Mouse (Mus musculus) CD8-positive naive resting alpha-beta T cell, adult 57 days (primary cell): ENCODE results near the gene Snrpe. TPM values are rescaled to one million over a fixed set of nuclear protein-coding genes. Genes with fewer than 3 reads are reported as not detected.

ENCODE experiments used
- total RNA-seq: library from RNA; stranded (reverse); gene quantifications from one replicate; pipeline ENCODE4 v1.2.4, GENCODE M21; 2023

Snrpe gene
- 175 TPM for total RNA-seq

DNA sequence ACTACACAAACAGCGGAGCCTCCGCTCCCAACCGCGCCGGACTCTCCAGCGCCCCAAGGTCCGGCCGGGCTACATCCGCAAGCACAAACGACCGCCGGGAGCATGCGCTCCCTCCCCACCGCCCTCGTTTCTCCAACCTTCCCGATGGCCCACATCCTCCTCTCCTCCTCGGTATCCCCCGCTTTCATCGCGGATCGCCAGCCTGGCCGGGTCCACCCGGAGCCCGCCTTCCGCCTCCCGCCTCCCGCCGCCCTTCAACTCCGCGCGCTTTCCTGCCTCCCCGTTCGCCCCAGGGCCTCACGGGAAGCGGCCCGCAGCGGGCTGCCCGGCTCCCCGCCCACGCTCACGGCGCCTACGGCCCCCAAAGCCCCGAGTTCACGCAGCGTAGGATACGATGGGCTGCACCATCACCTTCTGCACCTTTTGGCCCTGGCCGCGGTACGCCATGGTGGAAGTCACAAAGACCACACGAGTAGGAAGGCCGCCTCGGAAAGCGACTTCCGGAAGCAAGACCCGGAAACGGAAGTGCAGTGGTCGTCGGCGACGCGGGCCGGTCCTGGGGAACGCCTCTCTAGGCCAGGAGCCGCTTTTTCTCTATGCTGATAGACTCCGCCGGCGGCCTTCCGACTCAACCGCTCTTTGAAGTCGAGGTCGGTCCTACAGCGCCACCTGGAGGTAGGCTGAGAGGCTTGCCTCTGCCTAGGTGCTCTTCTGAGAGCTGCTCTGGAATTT is at the start of gene Snrpe:
Gene Snrpe, minus strand, starts transcription at position 521 of the 732 bp plus-strand sequence.

Other genes with a start within 250 kb of the Snrpe start
- not detected for gene Etnk2, start 246.7 kb downstream of the Snrpe start, total RNA-seq
- 0.18 TPM for gene Sox13, start 185.9 kb downstream of the Snrpe start, total RNA-seq
- gene Zbed6, start 50.6 kb upstream of the Snrpe start, total RNA-seq = 22.2 TPM
- gene Gm38394, start 51.0 kb upstream of the Snrpe start, total RNA-seq = 41.0 TPM
- 53.1 TPM for gene Lax1, start 79.8 kb upstream of the Snrpe start, total RNA-seq
- 3.6 TPM for gene Atp2b4, start 190.8 kb upstream of the Snrpe start, total RNA-seq